Mouse (Mus musculus): ENCODE measurements around the gene Asap2. TPM values are rescaled to one million over a fixed set of nuclear protein-coding genes. Genes with fewer than 3 reads are reported as not detected.
A peak's percentile ranks its signal among the peaks of the same experiment; 100 is the strongest.
"Not testable (repeated sequence)": the region's sequence is repeated elsewhere in the genome, so short reads cannot be mapped to it uniquely, and the experiment has no call there.

The Asap2 gene
- 1.3 to 11.0 TPM (median 2.9 TPM) in 3 replicates for total RNA-seq (2017)

DNA sequence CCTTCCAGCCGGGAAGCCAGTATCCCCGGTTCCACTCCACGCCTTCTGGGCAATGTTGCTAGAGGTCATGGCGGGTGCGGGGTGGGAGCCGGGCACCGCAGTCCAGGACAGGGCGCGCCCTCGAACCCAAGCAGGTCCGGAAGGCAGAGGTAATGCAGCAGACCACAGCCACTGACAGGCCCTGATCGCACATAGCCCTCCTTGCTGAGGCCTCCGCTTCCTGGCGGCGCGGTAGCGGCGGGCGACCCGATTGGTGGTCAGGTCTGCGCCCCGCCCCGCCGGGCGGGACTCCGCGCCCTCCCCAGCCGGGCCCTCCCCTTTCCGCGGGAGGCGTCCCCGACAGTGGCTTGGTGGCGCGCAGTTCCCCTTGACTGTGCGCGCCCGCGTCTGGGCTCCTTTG is at the start of gene Asap2:
TSS of gene Asap2 (plus strand) at position 328 of the 400 bp plus-strand sequence.
- not testable (repeated sequence) for ATAC-seq (replicated peaks; ENCODE audit: insufficient number of reproducible peaks, low FRiP score, low TSS enrichment, poor library complexity, severe bottlenecking)

DNA sequence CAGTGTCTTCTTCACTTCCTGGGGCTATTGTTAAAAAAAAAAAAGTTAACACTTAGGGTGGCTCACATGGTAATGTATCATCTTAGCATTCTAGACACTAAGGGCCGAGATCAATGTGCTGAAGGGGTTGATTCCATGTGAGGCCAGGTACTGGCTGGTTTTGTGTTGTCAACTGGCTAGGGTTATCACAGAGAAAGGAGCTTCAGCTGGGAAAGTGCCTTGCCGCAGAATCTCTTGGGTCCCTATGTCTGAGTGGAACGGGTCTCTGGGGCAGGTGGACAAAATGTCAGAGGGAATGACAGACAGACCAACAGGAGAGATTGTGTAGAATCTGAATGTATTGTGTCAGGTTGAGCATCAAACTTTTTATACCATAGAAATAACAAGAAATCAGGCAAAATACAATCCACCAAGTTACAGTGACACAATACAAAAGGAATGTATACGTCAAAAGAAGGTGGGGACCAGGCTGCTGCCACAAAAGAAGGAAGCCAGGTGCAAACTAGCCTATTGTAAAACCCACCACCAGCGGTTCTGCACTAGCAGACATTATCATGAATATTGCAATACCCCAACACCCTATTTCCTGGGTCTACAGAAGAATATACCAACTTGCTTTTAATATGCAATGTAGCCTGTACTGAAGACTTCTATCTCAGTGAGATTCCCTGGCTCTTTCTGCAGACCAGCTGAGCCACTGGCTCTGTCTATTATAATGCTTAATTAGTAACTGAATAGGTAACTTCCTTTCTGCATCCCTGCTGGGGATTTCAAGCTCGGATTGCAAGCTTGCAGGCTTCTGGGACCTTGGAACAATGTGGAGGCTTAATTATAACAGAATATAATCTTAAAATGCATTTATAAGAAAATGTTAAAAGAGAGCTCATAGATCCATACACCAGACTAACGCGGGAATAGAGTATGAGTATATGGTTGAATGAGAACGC is 42.9 kb upstream of the Asap2 start:
- not testable (repeated sequence) for ATAC-seq (replicated peaks; ENCODE audit: insufficient number of reproducible peaks, low FRiP score, low TSS enrichment, poor library complexity, severe bottlenecking)

DNA sequence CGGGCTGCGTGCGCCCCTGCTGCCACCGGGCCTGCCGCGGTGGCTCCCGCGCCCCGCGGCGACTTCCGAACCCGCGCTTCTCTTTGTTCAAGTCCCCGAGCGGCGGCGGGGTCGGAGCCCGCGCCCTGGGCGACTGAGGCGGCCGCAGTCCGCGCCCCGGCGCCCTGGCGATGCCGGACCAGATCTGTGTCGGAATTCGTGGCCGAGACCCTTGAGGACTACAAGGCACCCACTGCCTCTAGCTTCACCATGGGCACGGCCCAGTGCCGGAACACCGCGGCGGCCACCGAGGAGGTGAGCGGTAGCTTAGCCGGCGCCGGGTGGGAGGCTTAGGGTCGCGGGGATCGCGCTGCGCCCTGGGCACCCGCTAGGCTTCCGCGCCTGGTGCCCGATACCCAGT is 320 bp downstream of the Asap2 start:
- not testable (repeated sequence) for ATAC-seq (replicated peaks; ENCODE audit: insufficient number of reproducible peaks, low FRiP score, low TSS enrichment, poor library complexity, severe bottlenecking)

DNA sequence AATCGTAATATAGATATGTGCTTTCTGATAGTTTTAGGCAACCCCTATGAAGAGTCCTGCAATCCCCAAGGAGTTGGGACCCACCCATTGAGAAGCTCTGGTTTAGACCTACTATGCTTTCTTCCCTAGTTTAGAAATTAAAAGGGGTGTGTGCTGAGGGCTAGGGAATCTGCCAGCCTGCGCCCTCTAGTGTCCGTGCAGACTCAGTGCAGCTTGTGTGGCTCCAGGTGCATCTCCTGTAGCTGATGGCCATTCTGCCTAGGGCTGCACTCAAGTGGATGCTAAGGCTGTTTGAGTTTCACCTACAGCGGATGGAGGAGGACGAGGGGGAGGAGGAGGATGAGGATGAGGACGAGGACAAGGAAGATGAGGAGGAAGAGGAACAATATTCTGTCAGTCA is 40.6 kb downstream of the Asap2 start:
- ATAC-seq (replicated peaks; ENCODE audit: insufficient number of reproducible peaks, low FRiP score, low TSS enrichment, poor library complexity, severe bottlenecking), result not testable (repeated sequence)

DNA sequence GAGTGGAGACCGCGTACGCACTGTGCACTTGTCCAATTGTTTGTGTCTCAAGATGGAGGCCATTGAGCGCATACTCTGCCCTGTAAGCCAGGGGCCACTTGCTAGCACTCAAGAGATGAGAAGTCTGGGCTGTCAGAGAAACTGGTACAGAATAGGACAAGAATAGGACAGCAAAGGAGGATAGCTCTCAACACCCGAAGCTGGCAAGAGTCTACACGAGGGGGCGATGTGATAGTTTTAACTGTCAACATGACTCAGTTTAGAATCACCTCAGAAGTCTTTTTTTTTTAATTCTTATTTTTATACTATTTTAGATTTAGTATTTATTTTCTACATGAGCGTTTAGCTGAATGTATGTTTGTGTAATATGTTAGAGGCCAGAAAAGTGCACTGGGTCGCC is 56.5 kb downstream of the Asap2 start:
- ATAC-seq (replicated peaks; ENCODE audit: insufficient number of reproducible peaks, low FRiP score, low TSS enrichment, poor library complexity, severe bottlenecking), result not testable (repeated sequence)

DNA sequence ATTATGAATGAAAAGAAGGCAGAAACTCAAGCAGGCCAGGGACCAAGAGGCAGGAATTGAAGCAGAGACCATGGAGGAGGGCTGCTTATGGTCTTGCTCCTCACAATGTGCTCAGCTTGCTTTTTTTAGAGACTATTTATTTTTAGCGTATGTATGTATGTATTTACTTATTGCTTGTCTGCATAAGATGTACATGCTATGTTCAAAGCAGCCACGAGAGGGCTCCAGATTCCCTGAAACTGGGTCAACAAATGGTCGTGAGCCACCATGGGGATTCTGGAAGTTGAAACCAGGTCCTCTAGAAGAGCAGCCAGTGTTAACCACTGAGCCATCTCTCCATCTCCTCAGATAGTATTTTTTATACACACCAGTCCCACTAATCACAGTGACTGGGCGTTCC is 85.5 kb downstream of the Asap2 start:
- not testable (repeated sequence) for ATAC-seq (replicated peaks; ENCODE audit: insufficient number of reproducible peaks, low FRiP score, low TSS enrichment, poor library complexity, severe bottlenecking)

DNA sequence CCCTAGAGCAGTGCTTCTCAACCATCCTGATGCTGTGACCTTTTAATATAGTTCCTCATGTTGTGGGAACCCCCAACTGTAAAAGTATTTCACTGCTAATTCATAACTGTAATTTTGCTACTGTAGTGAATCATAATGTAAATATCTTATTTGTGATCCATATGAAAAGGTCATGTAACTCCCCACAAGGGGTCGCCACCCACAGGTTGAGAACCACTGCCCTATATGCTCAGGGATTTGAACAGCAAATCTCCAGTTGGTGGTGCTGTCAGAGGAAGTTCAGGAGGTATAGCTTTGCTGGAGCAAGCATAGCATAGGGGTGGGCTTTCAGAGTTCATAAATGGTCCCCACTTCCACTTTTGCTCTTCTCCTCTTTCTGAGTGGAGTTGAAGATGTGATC is 99.9 kb downstream of the Asap2 start:
- ATAC-seq (replicated peaks; ENCODE audit: insufficient number of reproducible peaks, low FRiP score, low TSS enrichment, poor library complexity, severe bottlenecking), result not testable (repeated sequence)

DNA sequence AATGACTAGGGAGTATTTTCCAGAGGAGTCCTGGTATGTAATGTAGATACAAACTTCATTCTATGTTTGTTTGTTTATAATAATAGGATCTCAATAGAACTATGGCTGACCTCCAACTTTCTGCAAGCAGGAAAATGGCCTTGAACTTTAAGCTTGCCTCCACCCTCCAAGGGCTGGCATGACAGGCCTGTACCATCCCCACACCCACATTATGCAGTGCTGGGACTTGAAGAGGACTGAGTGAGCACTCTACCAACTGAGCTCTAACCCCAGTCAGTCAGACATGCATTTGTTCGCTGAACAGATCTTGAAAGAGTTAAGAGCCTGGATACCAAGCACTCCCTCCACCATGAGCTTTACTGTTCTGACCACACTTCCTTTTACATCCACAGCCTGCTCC is 102.2 kb downstream of the Asap2 start:
- ATAC-seq (replicated peaks; ENCODE audit: insufficient number of reproducible peaks, low FRiP score, low TSS enrichment, poor library complexity, severe bottlenecking), result not testable (repeated sequence)

DNA sequence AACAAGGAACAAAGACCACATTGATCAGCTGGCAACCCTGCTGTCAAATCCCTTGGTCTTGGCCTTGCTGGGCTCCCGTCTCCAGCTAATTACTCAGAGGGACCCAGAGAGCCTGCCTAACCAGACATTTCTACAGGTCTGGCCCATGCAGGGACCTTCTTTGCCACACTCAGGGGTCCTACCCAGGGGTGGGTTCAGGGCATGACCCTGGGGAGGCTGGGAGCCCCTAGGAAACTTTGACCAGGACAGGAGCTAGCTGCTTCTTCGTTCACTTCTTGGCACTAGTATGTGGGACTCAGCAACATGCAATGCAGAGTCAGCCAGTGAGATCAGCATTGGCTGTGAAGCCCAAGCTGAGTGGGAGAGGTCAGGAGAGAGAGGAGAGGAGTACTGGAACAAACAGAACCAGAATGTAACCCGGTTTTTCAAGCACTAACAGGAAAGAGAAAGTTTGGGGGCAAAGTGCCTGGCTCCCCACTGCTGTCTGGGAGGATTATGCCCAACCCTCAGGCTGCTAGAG is 107.6 kb downstream of the Asap2 start:
- ATAC-seq (replicated peaks; ENCODE audit: insufficient number of reproducible peaks, low FRiP score, low TSS enrichment, poor library complexity, severe bottlenecking), result not testable (repeated sequence)

DNA sequence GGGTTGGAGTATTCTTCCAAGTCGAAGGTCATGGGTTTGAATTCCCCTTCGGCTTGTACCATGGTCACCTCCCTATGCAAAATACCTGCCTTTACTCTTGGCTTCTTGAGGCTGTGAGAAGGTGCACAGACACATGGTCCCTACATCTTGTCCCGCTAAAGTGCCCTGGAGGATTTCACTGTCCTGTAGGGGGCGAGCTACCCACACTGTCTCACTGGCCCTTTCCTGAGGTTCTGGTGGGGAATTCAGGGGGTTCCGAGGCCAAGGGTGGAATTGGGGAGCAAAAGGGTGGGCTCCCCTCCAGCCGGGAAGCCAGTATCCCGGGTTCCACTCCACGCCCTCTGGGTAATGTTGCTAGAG is 120.8 kb downstream of the Asap2 start:
- ATAC-seq (replicated peaks; ENCODE audit: insufficient number of reproducible peaks, low FRiP score, low TSS enrichment, poor library complexity, severe bottlenecking), result not testable (repeated sequence)

DNA sequence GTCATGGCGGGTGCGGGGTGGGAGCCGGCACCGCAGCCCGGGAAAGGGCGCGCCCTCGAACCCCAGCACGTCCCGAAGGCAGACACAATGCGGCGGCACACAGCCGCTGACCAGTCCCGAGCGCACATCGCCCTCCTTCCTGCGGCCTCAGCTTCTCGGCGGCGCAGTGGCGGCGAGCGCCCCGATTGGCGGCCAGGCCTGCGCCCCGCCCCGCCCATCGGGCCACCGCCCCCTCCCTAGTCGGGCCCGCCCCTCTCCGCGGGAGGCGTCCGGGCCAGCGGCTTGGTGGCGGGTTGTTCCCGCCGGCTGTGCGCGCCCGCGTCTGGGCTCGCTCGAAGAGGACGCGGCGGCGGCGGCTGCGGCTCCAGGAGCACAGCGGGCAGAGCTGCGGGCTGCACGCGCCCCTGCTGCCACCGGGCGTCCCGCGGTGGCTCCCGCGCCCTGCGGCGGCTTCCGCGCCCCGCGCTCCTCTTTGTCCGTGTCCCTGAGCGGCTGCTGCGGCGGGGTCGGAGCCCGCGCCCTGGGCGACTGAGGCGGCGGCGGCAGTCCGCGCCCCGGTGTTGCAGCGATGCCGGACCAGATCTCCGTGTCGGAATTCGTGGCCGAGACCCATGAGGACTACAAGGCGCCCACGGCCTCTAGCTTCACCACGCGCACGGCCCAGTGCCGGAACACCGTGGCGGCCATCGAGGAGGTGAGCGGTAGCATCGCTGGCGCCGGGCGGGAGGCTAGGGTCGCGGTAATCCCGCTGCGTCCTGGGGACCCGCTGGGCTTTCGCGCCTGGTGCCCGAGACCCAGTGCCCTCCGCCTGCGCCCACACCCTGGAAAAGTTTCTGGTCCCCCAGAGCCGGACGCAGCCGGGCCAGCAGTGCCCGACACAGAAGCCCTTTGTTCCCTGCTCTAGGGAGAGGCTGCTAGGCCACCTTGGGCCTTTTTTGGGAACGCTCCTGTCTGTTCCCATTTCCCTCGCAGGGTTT is 121.5 kb downstream of the Asap2 start:
- peak; percentile 63 for ATAC-seq (replicated peaks; ENCODE audit: insufficient number of reproducible peaks, low FRiP score, low TSS enrichment, poor library complexity, severe bottlenecking)

DNA sequence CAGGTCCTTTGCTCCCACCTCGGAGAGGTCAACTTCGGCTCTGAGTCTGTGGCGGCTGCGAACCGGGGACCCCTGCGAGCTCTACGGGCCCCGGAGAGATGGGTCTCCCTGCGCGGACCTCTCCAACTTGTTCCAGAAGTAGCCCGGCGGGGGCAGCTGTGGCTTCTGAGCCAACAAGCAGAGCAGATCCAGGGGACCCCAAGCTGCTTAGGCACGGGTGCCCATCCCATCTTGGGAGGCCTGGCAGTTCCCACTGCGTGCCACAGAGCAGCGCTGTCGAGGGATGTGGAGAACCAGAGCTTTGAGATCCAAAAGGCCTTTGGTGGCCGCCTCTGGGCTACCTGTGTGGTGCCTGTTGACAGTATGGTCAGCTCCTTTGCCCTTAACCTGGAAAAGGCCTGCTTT is 122.2 kb downstream of the Asap2 start:
- no peak for ATAC-seq (replicated peaks; ENCODE audit: insufficient number of reproducible peaks, low FRiP score, low TSS enrichment, poor library complexity, severe bottlenecking)

DNA sequence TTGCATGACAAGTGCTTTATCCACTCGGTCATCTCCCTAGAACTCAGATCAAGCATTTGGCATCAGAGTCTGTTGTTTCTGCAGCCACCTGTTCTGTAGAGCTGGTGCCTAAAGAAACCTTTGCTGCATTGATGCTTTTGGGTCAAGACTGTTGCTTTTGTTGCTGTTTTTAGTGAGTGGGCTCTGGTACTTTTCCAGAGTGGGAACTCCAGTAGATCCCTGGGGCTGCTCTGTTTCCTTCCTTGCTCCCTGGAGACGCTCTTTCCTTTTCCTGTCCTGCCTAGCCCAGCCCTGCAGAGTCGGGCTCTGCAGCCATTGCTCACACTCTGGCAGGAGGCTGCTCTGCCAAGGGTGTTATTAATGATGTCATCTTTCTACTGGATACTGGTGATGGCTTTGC is 129.2 kb downstream of the Asap2 start:
- no peak for ATAC-seq (replicated peaks; ENCODE audit: insufficient number of reproducible peaks, low FRiP score, low TSS enrichment, poor library complexity, severe bottlenecking)

DNA sequence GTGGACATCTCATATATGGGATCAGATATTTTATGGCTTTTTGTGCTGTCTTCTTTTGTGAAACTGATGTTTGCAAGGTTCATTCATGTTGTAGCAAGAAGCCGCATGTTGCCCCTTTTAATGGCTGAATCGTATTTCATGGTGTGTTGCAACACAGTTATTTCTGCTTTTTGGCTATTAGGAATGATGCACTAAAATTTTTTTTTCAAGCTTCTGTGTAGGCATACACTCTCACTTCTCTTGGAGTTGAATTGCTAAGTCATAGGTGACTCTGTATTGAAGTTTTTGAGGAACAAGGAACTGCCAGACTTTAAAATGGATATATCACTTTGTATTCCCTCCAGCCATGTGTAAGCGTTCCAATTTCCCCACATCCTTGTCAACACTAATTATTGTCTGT is 132.6 kb downstream of the Asap2 start:
- ATAC-seq (replicated peaks; ENCODE audit: insufficient number of reproducible peaks, low FRiP score, low TSS enrichment, poor library complexity, severe bottlenecking), result peak; percentile 81

DNA sequence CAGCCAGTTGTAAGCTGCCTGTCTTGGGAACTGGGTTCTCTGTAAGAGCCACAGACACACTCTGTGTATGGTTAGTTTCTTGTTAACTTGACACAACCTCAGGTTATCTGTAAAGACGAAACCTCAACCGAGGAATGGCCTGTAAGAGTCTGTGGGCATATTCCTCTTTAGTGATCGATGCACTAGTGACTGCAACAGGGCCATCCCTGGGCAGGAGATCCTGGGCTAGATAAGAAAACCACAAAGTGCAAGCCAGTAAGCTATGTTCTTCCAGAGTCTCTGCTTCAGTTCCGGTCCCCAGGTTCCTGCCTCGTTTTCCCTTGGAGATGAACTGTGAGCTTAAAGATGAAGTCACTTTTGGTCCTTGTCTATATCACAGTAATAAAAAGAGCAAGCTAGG is 133.4 kb downstream of the Asap2 start:
- ATAC-seq (replicated peaks; ENCODE audit: insufficient number of reproducible peaks, low FRiP score, low TSS enrichment, poor library complexity, severe bottlenecking), result no peak

DNA sequence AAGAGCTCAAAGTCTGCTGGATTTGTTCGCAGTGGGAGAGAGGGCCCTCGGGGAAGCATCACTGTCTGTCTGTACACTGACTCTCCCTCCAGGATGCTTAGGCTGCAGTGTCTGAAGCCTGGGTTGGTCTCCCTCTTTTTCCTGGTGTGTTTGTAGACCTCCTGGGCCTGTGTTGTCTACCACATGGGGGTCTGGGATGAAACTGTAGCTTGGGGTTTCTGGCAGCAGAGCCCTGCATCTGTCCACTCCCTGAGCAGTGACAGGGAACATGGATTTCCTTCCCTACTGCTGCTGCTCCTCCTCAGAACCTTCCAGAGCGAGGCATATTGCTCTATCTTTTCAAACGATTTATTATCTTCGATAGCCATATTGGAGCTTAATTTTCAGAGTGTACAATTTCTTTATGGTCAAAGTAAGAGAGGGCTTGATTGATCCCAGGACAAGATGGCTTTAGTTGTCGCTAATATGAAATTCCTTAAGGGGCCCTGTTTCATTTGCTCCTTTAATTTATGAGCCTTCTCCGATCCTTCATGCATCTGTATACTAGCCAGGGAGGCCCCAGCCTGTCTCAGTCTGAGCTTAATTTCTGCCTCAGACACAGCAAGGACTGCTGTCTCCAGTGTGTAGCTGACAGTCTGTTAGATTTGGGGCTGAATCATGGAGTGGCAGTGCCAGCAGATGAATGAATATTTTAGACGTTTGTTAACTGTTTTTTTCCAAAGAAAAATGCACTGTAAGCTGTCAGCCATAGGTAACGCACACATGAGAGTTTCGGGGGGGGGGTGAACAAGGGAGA is 135.6 kb downstream of the Asap2 start:
- no peak for ATAC-seq (replicated peaks; ENCODE audit: insufficient number of reproducible peaks, low FRiP score, low TSS enrichment, poor library complexity, severe bottlenecking)

DNA sequence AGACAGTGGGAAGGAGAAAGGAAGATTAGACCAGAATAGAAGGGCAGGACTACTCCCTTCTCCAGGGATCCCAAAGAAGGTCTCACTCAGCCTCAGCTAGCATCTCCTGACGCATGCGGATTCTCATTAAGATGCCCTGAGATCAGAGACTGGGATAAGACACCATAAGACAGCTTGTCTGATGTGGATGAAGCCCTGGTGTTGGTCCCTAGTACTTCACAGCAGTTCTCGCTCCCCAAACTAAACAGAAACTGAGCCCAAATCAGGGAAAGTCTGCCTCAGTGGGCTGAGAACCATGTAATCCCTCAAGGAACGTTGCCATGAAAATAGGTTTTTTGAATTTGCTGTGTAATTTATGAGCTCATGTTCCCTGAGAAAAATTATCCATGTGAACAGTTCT is 136.3 kb downstream of the Asap2 start:
- no peak for ATAC-seq (replicated peaks; ENCODE audit: insufficient number of reproducible peaks, low FRiP score, low TSS enrichment, poor library complexity, severe bottlenecking)

Measured in monocyte, adult 5-6 weeks (primary cell).